Mouse (Mus musculus) heart, embryonic 15.5 days (tissue): ENCODE results near the gene Yrdc. TPM values are rescaled to one million over a fixed set of nuclear protein-coding genes. Genes with fewer than 3 reads are reported as not detected.
A peak's percentile ranks its signal among the peaks of the same experiment; 100 is the strongest.

ENCODE experiments used
- ATAC-seq: fragments of 200-750 bp; cut with Nextera tagmentation; replicated peaks from 2 replicates; pipeline ENCODE4 v1.8.0; 2017; ENCODE audit warnings: low read depth, moderate TSS enrichment; ENCODE audit not compliant: insufficient number of reproducible peaks, insufficient read depth, low FRiP score
- H3K27ac ChIP-seq: fragments of 300-500 bp; sonication (generic); 2 replicates; pipeline ENCODE4 v1.5.1; 2015; ENCODE audit warnings: mild to moderate bottlenecking, inconsistent platforms
- H3K27me3 ChIP-seq: fragments of 300-500 bp; sonication (generic); 2 replicates; pipeline ENCODE4 v1.6.1; 2015; ENCODE audit warnings: inconsistent platforms
- H3K36me3 ChIP-seq: fragments of 300-500 bp; sonication (generic); 2 replicates; pipeline ENCODE4 v1.6.1; 2015; ENCODE audit warnings: mild to moderate bottlenecking, inconsistent platforms
- H3K4me1 ChIP-seq: fragments of 300-500 bp; sonication (generic); replicated peaks from 2 replicates; pipeline ENCODE4 v1.6.1; 2015; ENCODE audit warnings: inconsistent platforms
- H3K4me2 ChIP-seq: fragments of 300-500 bp; sonication (generic); 2 replicates; pipeline ENCODE4 v1.6.1; 2015; ENCODE audit warnings: inconsistent platforms, mild to moderate bottlenecking, moderate library complexity
- H3K4me3 ChIP-seq: fragments of 300-500 bp; sonication (generic); 2 replicates; pipeline ENCODE4 v1.5.1; 2015; ENCODE audit warnings: mild to moderate bottlenecking, inconsistent platforms
- H3K9ac ChIP-seq: fragments of 300-500 bp; sonication (generic); 2 replicates; pipeline ENCODE4 v1.6.1; 2015; ENCODE audit warnings: mild to moderate bottlenecking, inconsistent platforms
- H3K9me3 ChIP-seq: fragments of 300-500 bp; sonication (generic); replicated peaks from 2 replicates; pipeline ENCODE4 v1.6.1; 2016; ENCODE audit warnings: inconsistent platforms
- WGBS: fragments of 180-500 bp; shearing (Covaris S2); methylation state at CpG from one replicate; pipeline ENCODE4 v1.1.7; 2015; ENCODE audit warnings: mixed read lengths; 5-methylcytosine and 5-hydroxymethylcytosine counted together
- polyA plus RNA-seq: library from polyadenylated mRNA; unstranded; fragments of >200 nt; fragmentation: Nextera tagmentation; extraction: Ambion mirVana; gene quantifications from 2 replicates; pipeline ENCODE4 v1.2.1, GENCODE M21; 2015

The Yrdc gene
- polyA plus RNA-seq = 20.4 and 23.8 TPM in 2 replicates

GRCm38 (mm10) chr4:124850261-124850913 lies at the start of gene Yrdc:
Gene Yrdc, plus strand, starts transcription at chr4:124850679.
- Histone ChIP-seq H3K9ac (peak within 1 kb of the TSS; percentile 83), H3K27me3 (no peaks in the 10 kb centered on the region), H3K9me3 (no peaks in the 10 kb centered on the region), H3K27ac (peak within 1 kb of the TSS; percentile 89), H3K36me3 (peaks cover 13% of the 10 kb centered on the region; the same call in 1 of the 2 replicates), H3K4me3 (peak within 1 kb of the TSS; percentile 80), H3K4me2 (peak within 1 kb of the TSS; percentile 82), H3K4me1 (peaks cover 24% of the 10 kb centered on the region)
- peak; percentile 91 for ATAC-seq
- under 1% methylated on average over 80 of the region's 90 CpGs for WGBS

GRCm38 (mm10) chr4:124801552-124802308 lies 48.7 kb upstream of the Yrdc start, which contains the start of gene Mtf1:
Gene Mtf1, plus strand, starts transcription at chr4:124802104.
- Histone ChIP-seq H3K4me1 (peaks cover 13% of the 10 kb centered on the region), H3K27me3 (no peaks in the 10 kb centered on the region), H3K9ac (peak within 1 kb of the TSS; percentile 99), H3K9me3 (no peaks in the 10 kb centered on the region), H3K27ac (peak within 1 kb of the TSS; percentile 99), H3K4me3 (peak within 1 kb of the TSS; percentile 98), H3K36me3 (peaks cover 33% of the 10 kb centered on the region), H3K4me2 (peak within 1 kb of the TSS; percentile 92)
- 4% methylated on average over 21 of the region's 21 CpGs for WGBS
- peak; percentile 78 for ATAC-seq

DNA sequence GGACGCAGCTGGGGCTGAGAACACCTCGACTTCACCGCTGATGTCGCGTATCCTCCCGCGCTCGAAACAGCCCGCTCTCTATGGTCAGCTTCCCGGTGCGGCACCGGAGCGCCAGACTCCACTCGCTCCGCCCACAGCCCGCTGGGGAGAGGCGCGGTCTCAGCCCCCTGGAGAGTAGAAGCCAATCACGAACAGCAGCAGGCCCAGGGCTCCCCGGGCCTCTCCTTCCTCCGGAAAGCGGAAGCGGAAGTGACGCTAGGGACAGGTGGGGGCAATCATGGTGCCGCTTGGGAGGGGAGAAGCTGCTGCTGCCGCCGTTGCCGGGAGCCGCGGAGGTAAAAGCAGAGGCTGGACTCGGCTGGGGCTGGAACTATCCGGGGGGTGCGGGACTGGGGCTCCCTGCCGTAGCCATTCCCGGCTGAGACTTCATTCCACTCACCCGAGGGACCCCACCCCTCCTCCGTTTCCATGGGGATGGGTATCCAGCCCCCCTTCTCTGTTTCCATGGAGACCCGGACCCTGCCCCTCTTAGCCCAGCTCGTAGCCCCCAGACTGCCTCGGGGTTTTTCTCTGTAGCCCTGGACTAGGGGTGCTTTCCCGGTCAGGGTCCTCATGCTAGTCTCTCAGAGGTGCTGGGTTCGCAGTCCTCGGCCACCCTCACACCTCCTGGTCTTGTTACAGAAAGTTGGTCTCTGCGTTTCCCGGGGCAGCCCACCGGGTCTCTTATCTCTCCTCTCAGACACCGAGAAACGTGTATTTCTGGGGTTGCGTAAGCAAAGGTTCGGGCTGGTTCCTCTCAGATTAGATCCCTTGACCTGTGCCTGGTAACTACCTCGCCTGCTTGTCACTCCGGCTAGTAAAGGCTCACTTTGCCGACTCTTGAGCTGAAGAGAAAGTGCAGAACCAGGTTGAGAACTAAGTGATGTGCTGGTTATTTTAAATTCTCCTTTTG lies 47.9 kb upstream of the Yrdc start:
- Histone ChIP-seq H3K36me3 (peaks cover 30% of the 10 kb centered on the region), H3K9me3 (no peaks in the 10 kb centered on the region), H3K27ac (peak overlapping the region; percentile 99), H3K4me2 (peak overlapping the region; percentile 92), H3K4me1 (peaks cover 13% of the 10 kb centered on the region), H3K27me3 (no peaks in the 10 kb centered on the region), H3K9ac (peak overlapping the region; percentile 99), H3K4me3 (peak overlapping the region; percentile 98)
- under 1% methylated on average over 49 of the region's 53 CpGs for WGBS
- peak; percentile 99 for ATAC-seq

GRCm38 (mm10) chr4:124803406-124803805 lies 47.1 kb upstream of the Yrdc start:
- Histone ChIP-seq H3K9ac (peak overlapping the region; percentile 99; the same call in 1 of the 2 replicates), H3K27me3 (no peaks in the 10 kb centered on the region), H3K4me1 (peaks cover 14% of the 10 kb centered on the region), H3K9me3 (no peaks in the 10 kb centered on the region), H3K4me3 (peak overlapping the region; percentile 98), H3K27ac (no peak overlapping the region), H3K4me2 (peak overlapping the region; percentile 92), H3K36me3 (peaks cover 26% of the 10 kb centered on the region)
- 75% methylated on average over 6 of the region's 6 CpGs for WGBS
- no peak for ATAC-seq

GRCm38 (mm10) chr4:124808511-124808910 lies 42.0 kb upstream of the Yrdc start:
- H3K27ac ChIP-seq = 0 out of 2 replicates have a peak overlapping the region, but pooled peaks have one; percentile 24
- no peaks in the 10 kb centered on the region for H3K9me3 ChIP-seq
- WGBS = 61% methylated on average over 5 of the region's 5 CpGs
- peaks cover 6% of the 10 kb centered on the region for H3K4me1 ChIP-seq
- no peaks in the 10 kb centered on the region for H3K27me3 ChIP-seq
- no peak overlapping the region for H3K4me3 ChIP-seq
- ATAC-seq = no peak
- no peak overlapping the region for H3K9ac ChIP-seq
- peaks cover 18% of the 10 kb centered on the region; the same call in 1 of the 2 replicates for H3K36me3 ChIP-seq
- no peak overlapping the region for H3K4me2 ChIP-seq

DNA sequence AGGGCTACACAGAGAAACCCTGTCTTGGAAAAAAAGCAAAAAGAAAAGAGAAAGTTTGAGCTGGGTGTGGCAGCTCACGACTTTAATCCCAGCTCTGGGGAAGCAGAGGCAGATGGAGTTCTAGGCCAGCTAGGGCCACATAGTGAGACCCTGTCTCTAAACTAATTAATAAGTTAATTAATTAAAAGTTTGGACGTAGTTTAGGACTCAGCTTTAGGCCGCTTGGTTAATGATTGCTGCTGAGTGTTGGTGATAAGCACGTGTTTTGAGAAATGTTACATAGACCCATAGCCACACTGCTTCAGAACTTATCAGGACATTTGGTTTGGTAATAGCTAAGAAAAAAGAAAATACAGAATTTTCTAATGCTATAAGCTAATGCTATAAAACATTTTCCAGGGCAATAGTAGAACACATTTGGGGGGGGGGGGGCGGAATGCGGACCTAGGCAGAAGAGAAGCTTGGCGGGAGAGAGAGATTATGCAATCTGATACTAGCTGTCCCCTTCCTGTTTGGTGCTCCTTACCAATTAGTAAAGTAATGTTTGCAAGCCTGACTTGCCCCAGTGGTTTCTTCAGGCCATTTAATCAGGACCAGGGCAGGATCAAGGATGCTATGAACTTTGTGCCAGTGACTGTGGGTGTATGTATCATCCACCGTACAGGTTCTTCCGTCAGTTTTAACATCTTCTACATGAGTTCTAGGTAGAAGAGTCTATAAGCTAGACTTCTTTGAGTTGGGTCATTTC lies 41.2 kb upstream of the Yrdc start:
- 81% methylated on average over 9 of the region's 9 CpGs for WGBS
- no peak for ATAC-seq

GRCm38 (mm10) chr4:124810056-124810455 lies 40.4 kb upstream of the Yrdc start:
- ATAC-seq = no peak
- Histone ChIP-seq H3K27me3 (no peaks in the 10 kb centered on the region), H3K36me3 (peaks cover 11% of the 10 kb centered on the region; the same call in 1 of the 2 replicates), H3K9me3 (no peaks in the 10 kb centered on the region), H3K9ac (no peak overlapping the region), H3K4me1 (0 out of 2 replicates have a peak, but pooled peaks cover 4% of the 10 kb centered on the region), H3K4me3 (no peak overlapping the region), H3K27ac (no peak overlapping the region), H3K4me2 (no peak overlapping the region)
- WGBS = 85% methylated on average over 7 of the region's 7 CpGs

More for the DNA sequence above, 41.2 kb upstream of the Yrdc start:
- no peak overlapping the region for H3K27ac ChIP-seq
- no peaks in the 10 kb centered on the region for H3K9me3 ChIP-seq
- H3K36me3 ChIP-seq = peaks cover 18% of the 10 kb centered on the region; the same call in 1 of the 2 replicates
- H3K9ac ChIP-seq = no peak overlapping the region
- H3K4me3 ChIP-seq = no peak overlapping the region
- H3K4me2 ChIP-seq = no peak overlapping the region
- H3K27me3 ChIP-seq = no peaks in the 10 kb centered on the region
- H3K4me1 ChIP-seq = 0 out of 2 replicates have a peak, but pooled peaks cover 4% of the 10 kb centered on the region

- Histone ChIP-seq H3K9ac (no peak overlapping the region), H3K27me3 (no peaks in the 10 kb centered on the region), H3K4me3 (no peak overlapping the region), H3K9me3 (no peaks in the 10 kb centered on the region), H3K27ac (no peak overlapping the region), H3K36me3 (peaks cover 4% of the 10 kb centered on the region; the same call in 1 of the 2 replicates), H3K4me1 (0 out of 2 replicates have a peak, but pooled peaks cover 4% of the 10 kb centered on the region), H3K4me2 (no peak overlapping the region)
- 58% methylated on average over 9 of the region's 9 CpGs for WGBS
- ATAC-seq = no peak
These were observed 39.0 kb upstream of the Yrdc start for GRCm38 (mm10) chr4:124811347-124811975.

GRCm38 (mm10) chr4:124815901-124816300 lies 34.6 kb upstream of the Yrdc start:
- Histone ChIP-seq H3K27ac (no peak overlapping the region), H3K4me3 (no peak overlapping the region), H3K9me3 (no peaks in the 10 kb centered on the region), H3K4me1 (peaks cover 12% of the 10 kb centered on the region), H3K36me3 (peaks cover 7% of the 10 kb centered on the region; the same call in 1 of the 2 replicates), H3K9ac (no peak overlapping the region), H3K4me2 (no peak overlapping the region), H3K27me3 (no peaks in the 10 kb centered on the region)
- no peak for ATAC-seq
- WGBS = 87% methylated on average over 11 of the region's 11 CpGs

DNA sequence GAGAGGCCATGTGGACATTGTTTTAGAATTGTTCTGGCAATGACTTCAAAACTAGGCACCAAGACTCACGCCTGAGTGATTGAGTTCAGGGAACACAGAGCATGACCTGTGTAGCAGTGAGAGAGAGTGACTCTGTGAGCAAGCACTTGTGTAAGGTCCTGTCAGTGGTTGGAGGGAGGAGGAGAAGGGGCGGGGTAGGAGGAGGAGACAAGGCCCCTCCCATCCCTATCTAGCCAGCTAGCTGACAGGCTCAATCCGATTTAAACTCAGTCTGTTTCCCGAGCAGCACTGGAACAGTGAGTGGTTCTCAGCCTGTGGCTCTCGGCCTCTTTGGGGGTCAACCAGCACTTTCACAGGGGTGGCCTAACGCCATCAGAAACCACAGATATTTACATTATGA lies 32.7 kb upstream of the Yrdc start:
- Histone ChIP-seq H3K9me3 (no peaks in the 10 kb centered on the region), H3K27ac (peak overlapping the region; percentile 38; the same call in 1 of the 2 replicates), H3K4me2 (no peak overlapping the region), H3K9ac (no peak overlapping the region), H3K4me3 (no peak overlapping the region), H3K36me3 (peaks cover 13% of the 10 kb centered on the region; the same call in 1 of the 2 replicates), H3K4me1 (peaks cover 12% of the 10 kb centered on the region), H3K27me3 (no peaks in the 10 kb centered on the region)
- ATAC-seq = peak; percentile 90
- WGBS = 10% methylated on average over 6 of the region's 6 CpGs
